Mouse (Mus musculus) retina, embryonic 14.5 days (tissue): ENCODE results near the gene Tbc1d23.
A peak's percentile ranks its signal among the peaks of the same experiment; 100 is the strongest.

Experiments
- DNase-seq: peaks from one replicate; pipeline ENCODE4 v3.0.0-alpha.2; 2015; ENCODE audit warnings: low spot score

Tbc1d23 gene

GRCm38 (mm10) chr16:57162841-57163240 is 68.5 kb downstream of the Tbc1d23 start:
- DNase-seq, result no peak

- no peak for DNase-seq
Measured at GRCm38 (mm10) chr16:57159835-57160234, 71.5 kb downstream of the Tbc1d23 start.

GRCm38 (mm10) chr16:57157728-57158127 is 73.6 kb downstream of the Tbc1d23 start:
- no peak for DNase-seq

- DNase-seq, result no peak
Measured at GRCm38 (mm10) chr16:57157076-57157475, 74.2 kb downstream of the Tbc1d23 start.

- DNase-seq, result no peak
Measured at GRCm38 (mm10) chr16:57155899-57156298, 75.4 kb downstream of the Tbc1d23 start.

GRCm38 (mm10) chr16:57151437-57151836 is 79.9 kb downstream of the Tbc1d23 start:
- no peak for DNase-seq

- no peak for DNase-seq
Measured at GRCm38 (mm10) chr16:57144741-57145140, 86.6 kb downstream of the Tbc1d23 start.

GRCm38 (mm10) chr16:57133611-57134010 is 97.7 kb downstream of the Tbc1d23 start:
- DNase-seq, result no peak

GRCm38 (mm10) chr16:57132326-57132725 is 99.0 kb downstream of the Tbc1d23 start:
- no peak for DNase-seq

- no peak for DNase-seq
Measured at GRCm38 (mm10) chr16:57131544-57131943, 99.8 kb downstream of the Tbc1d23 start.

GRCm38 (mm10) chr16:57130752-57131400 is 100.4 kb downstream of the Tbc1d23 start:
- DNase-seq, result no peak

GRCm38 (mm10) chr16:57127825-57128224 is 103.5 kb downstream of the Tbc1d23 start:
- no peak for DNase-seq

- DNase-seq, result no peak
Measured at GRCm38 (mm10) chr16:57126268-57126667, 105.0 kb downstream of the Tbc1d23 start.

- no peak for DNase-seq
Measured at GRCm38 (mm10) chr16:57122682-57123445, 108.4 kb downstream of the Tbc1d23 start.

GRCm38 (mm10) chr16:57121816-57122415 is 109.4 kb downstream of the Tbc1d23 start:
- peak; percentile 26 for DNase-seq

GRCm38 (mm10) chr16:57120913-57121815 is 110.1 kb downstream of the Tbc1d23 start, which contains the start of gene Tomm70a:
Gene Tomm70a (plus strand): TSS chr16:57121703.
- DNase-seq, result peak; percentile 97
